In genomic region chr17:18957800-18958199, GRCm38 (mm10) we compare ENCODE assay signal across 10 mouse cellular contexts. TPM values are rescaled to one million over a fixed set of nuclear protein-coding genes. Genes with fewer than 3 reads are reported as not detected.
"Had no signal": no experiment of that assay in that cellular context is flagged by ENCODE, and none has a peak within 500 bp of the region (broad histone marks: within the 10 kb centered on the region; RNA-seq: fewer than 3 reads in every experiment).

No protein-coding gene starts in this region.

RNA-seq across cellular contexts. Expression of gene Vmn2r97, which starts 43.7 kb away (rescaled TPM):
- polyA plus RNA-seq: cortical plate, adult 2 months; embryonic facial prominence, embryonic 11.5 days; embryonic facial prominence, embryonic 12.5 days; embryonic facial prominence, embryonic 13.5 days; forebrain, embryonic 14.5 days; forebrain, embryonic 15.5 days; forebrain, postnatal 0 days; frontal cortex, adult 2 months; gonadal fat pad, adult 2 months; heart, adult 2 months had no signal
